Mouse (Mus musculus): ENCODE measurements at regions not wholly inside any gene's neighbourhood (a gene's known extent, or its start where the extent isn't known, plus 50 kb on each side); places are given as distances from the start of the nearest gene placed in this dataset.

GRCm38 (mm10) chr16:12800181-12800580 lies 309.3 kb upstream of the Ercc4 start:
- no peak for TF ChIP-seq CTCF (IDR thresholded peaks at IDR 0.05; ENCODE audit: low read depth)
- TF ChIP-seq EP300 (IDR thresholded peaks at IDR 0.05; ENCODE audit: low read depth): no peak

Data from heart, postnatal 0 days (tissue).